Mouse (Mus musculus) small intestine, adult 2 months (tissue): ENCODE results near the gene 1700025G04Rik.

ENCODE experiments used
- CTCF ChIP-seq: fragments of 200-500 bp; IDR thresholded peaks from 2 replicates; pipeline ENCODE4 v1.5.1; 2012; ENCODE audit warnings: low read depth, mild to moderate bottlenecking, control low read depth, inconsistent platforms, low read length, moderate library complexity, mixed read lengths; ENCODE audit not compliant: insufficient replicate concordance, insufficient read length; ENCODE audit errors: extremely low read depth
- POLR2A ChIP-seq: fragments of 200-500 bp; IDR thresholded peaks from 2 replicates; pipeline ENCODE4 v1.6.1; 2012; ENCODE audit warnings: low read depth, mild to moderate bottlenecking, control low read depth, inconsistent platforms, low read length, moderate library complexity

DNA sequence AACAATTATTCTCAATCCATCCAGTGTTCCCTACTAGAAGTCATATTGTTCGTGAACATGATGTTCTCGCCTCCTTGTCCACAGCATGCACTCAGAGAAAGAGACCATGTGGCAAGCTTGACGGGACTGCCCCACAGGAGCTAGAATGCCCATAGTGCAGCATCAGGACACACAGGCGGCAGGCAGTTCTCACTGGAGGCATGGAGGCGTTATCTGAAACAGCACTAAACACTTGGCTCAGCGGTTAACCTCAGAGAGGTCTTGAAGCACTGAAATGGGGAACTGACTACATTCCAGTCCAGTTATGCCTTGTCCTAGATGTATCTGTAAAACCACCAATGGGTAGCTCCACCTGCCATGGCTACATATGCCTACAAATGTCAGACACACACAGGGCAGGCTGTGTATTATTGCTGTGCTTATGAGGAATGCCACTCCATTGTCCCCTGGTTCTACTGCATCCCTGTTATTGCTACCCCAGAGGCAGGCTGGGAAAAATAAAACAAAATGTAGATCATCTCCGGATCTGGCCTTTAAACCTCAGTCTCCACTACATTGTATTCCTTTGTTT is 74.3 kb downstream of the 1700025G04Rik start:
- TF ChIP-seq POLR2A = no peak
- no peak for TF ChIP-seq CTCF
